Mouse (Mus musculus) gastrocnemius, postnatal 4 days (tissue): ENCODE data around the gene Polr2h. TPM values are rescaled to one million over a fixed set of nuclear protein-coding genes. Genes with fewer than 3 reads are reported as not detected.

Experiments
- DNase-seq, 2 experiments: peaks; one replicate each; pipeline ENCODE4 v3.0.0; 2021 to 2022; ENCODE audit warnings: low spot score in 2 of 2, mixed read lengths in 2 of 2
- total RNA-seq, 2 experiments: library from RNA; stranded (reverse); gene quantifications; 2 replicates each; pipeline ENCODE4 v1.2.3; 2021

The Polr2h gene
- total RNA-seq, 2 experiments from 2014 or later = 20.1 to 20.6 TPM

GRCm38 (mm10) chr16:20717978-20718670, 659 bp downstream of the Polr2h start:
- DNase-seq = no peak

- no peak for DNase-seq
Measured at GRCm38 (mm10) chr16:20721808-20722207, 4.3 kb downstream of the Polr2h start.

- DNase-seq = no peak
Measured at GRCm38 (mm10) chr16:20722736-20723135, 5.3 kb downstream of the Polr2h start.

- DNase-seq = no peak
Measured at GRCm38 (mm10) chr16:20723247-20723646, 5.8 kb downstream of the Polr2h start.

- DNase-seq = peak in 1 of 2 experiments; percentile 72
Measured at GRCm38 (mm10) chr16:20724338-20724748, 6.9 kb downstream of the Polr2h start.

- no peak for DNase-seq
Measured at GRCm38 (mm10) chr16:20725321-20725720, 7.9 kb downstream of the Polr2h start.

GRCm38 (mm10) chr16:20725750-20726149, 8.3 kb downstream of the Polr2h start:
- DNase-seq = no peak

- no peak for DNase-seq
Measured at GRCm38 (mm10) chr16:20726384-20726783, 8.9 kb downstream of the Polr2h start.

GRCm38 (mm10) chr16:20730293-20730711, 12.8 kb downstream of the Polr2h start:
- DNase-seq = no peak

- no peak for DNase-seq
Measured at GRCm38 (mm10) chr16:20731688-20732087, 14.2 kb downstream of the Polr2h start.

GRCm38 (mm10) chr16:20732251-20732924, 14.9 kb downstream of the Polr2h start:
- peak in 1 of 2 experiments; percentile 52 for DNase-seq

GRCm38 (mm10) chr16:20732925-20733730, 15.7 kb downstream of the Polr2h start, which contains the start of gene Chrd:
Gene Chrd (plus strand): TSS chr16:20733127.
- DNase-seq = peak; percentile 71 to 82

- DNase-seq = no peak
Measured at GRCm38 (mm10) chr16:20733731-20734730, 16.6 kb downstream of the Polr2h start, which contains the start of gene Thpo. Gene Thpo (minus strand): TSS chr16:20734511.

GRCm38 (mm10) chr16:20735651-20736050, 18.2 kb downstream of the Polr2h start:
- no peak for DNase-seq

- no peak for DNase-seq
Measured at GRCm38 (mm10) chr16:20736168-20736567, 18.7 kb downstream of the Polr2h start.

- no peak for DNase-seq
Measured at GRCm38 (mm10) chr16:20736823-20737222, 19.4 kb downstream of the Polr2h start.

GRCm38 (mm10) chr16:20739845-20740244, 22.4 kb downstream of the Polr2h start:
- DNase-seq = no peak

- DNase-seq = peak in 1 of 2 experiments; percentile 75
Measured at GRCm38 (mm10) chr16:20746641-20747040, 29.2 kb downstream of the Polr2h start.

GRCm38 (mm10) chr16:20750518-20750917, 33.1 kb downstream of the Polr2h start:
- no peak for DNase-seq

- DNase-seq = no peak
Measured at GRCm38 (mm10) chr16:20756052-20756451, 38.6 kb downstream of the Polr2h start.
